Mouse (Mus musculus) midbrain, embryonic 13.5 days (tissue): Measurements from ENCODE around the gene Lrrc4. TPM values are rescaled to one million over a fixed set of nuclear protein-coding genes. Genes with fewer than 3 reads are reported as not detected.

Source experiments
- ATAC-seq: fragments of 200-750 bp; cut with Nextera tagmentation; 2 replicates; pipeline ENCODE4 v1.8.0; 2017; ENCODE audit warnings: mild to moderate bottlenecking, moderate TSS enrichment, moderate library complexity
- H3K27ac ChIP-seq: fragments of 300-500 bp; sonication (generic); 2 replicates; pipeline ENCODE4 v1.5.1; 2015; ENCODE audit warnings: inconsistent platforms, mild to moderate bottlenecking, moderate library complexity
- H3K27me3 ChIP-seq: fragments of 300-500 bp; sonication (generic); 2 replicates; pipeline ENCODE4 v1.6.1; 2015; ENCODE audit warnings: mild to moderate bottlenecking, inconsistent platforms
- H3K36me3 ChIP-seq: fragments of 300-500 bp; sonication (generic); 2 replicates; pipeline ENCODE4 v1.6.1; 2015; ENCODE audit warnings: mild to moderate bottlenecking, inconsistent platforms
- H3K4me1 ChIP-seq: fragments of 300-500 bp; sonication (generic); replicated peaks from 2 replicates; pipeline ENCODE4 v1.6.1; 2015; ENCODE audit warnings: inconsistent platforms
- H3K4me2 ChIP-seq: fragments of 300-500 bp; sonication (generic); replicated peaks from 2 replicates; pipeline ENCODE4 v1.6.1; 2015; ENCODE audit warnings: moderate library complexity, mild to moderate bottlenecking, inconsistent platforms
- H3K4me3 ChIP-seq: fragments of 300-500 bp; sonication (generic); replicated peaks from 2 replicates; pipeline ENCODE4 v1.5.1; 2015; ENCODE audit warnings: mild to moderate bottlenecking, inconsistent platforms
- H3K9ac ChIP-seq: fragments of 300-500 bp; sonication (generic); replicated peaks from 2 replicates; pipeline ENCODE4 v1.6.1; 2015; ENCODE audit warnings: mild to moderate bottlenecking, inconsistent platforms
- H3K9me3 ChIP-seq: fragments of 300-500 bp; sonication (generic); 2 replicates; pipeline ENCODE4 v1.6.1; 2016; ENCODE audit warnings: mild to moderate bottlenecking, inconsistent platforms
- WGBS: fragments of 180-500 bp; shearing (Covaris S2); methylation state at CpG from one replicate; pipeline ENCODE4 v1.1.7; 2015; 5-methylcytosine and 5-hydroxymethylcytosine counted together
- polyA plus RNA-seq: library from polyadenylated mRNA; unstranded; fragments of >200 nt; fragmentation: Nextera tagmentation; extraction: Ambion mirVana; gene quantifications from 2 replicates; pipeline ENCODE4 v1.2.1, GENCODE M21; 2015

Lrrc4 gene
- polyA plus RNA-seq, 1 experiment from 2014 or later: 5.3 TPM

DNA sequence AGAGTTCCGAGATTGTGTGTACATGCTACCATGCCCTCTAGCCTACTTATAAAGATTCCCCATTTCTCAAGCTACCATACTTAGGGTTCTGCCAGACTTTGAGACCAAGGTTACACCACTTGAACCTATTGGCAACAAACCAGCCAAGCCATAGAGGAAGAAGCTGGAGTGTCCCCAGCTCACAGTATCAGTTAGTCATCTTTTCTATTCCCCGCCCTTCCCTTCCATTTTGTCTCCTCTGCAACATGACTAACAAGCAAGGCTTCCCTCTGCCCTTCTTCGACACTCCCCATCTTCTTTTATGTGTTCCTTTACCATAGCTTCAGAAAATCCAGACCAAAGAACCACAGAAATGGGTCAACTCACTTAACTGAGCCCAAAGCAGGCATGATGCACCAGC is 34.7 kb upstream of the Lrrc4 start:
- 98% methylated on average over 3 of the region's 3 CpGs for WGBS
- no peak overlapping the region for H3K27ac ChIP-seq
- H3K36me3 ChIP-seq: no peaks in the 10 kb centered on the region
- no peak overlapping the region for H3K4me3 ChIP-seq
- H3K9me3 ChIP-seq: no peaks in the 10 kb centered on the region
- H3K4me2 ChIP-seq: no peak overlapping the region
- no peak overlapping the region for H3K9ac ChIP-seq
- ATAC-seq: no peak
- no peaks in the 10 kb centered on the region for H3K27me3 ChIP-seq
- peaks cover 25% of the 10 kb centered on the region for H3K4me1 ChIP-seq

DNA sequence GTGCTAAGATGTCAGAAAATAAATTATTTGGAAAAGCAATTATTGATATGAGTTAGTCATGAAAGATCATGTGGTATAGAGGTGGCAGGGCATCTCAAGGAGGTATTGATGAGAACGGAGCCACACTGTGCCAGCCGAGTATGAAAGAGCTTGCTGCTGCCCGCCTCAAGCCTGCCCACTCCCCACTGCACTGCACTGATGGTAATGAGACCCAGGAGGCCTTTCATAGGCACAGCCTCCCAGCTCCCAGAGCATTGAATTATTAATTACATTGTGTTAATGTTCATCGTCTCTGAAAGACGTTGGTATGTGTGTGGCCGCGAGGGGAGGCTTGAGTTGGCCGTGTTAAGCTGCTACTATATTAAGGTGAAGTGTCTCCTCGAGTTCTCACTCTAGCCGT is 33.6 kb upstream of the Lrrc4 start:
- H3K9me3 ChIP-seq: no peaks in the 10 kb centered on the region
- peaks cover 29% of the 10 kb centered on the region for H3K4me1 ChIP-seq
- H3K9ac ChIP-seq: no peak overlapping the region; the same call in 1 of the 2 replicates
- 42% methylated on average over 10 of the region's 10 CpGs for WGBS
- H3K4me2 ChIP-seq: no peak overlapping the region
- peak; percentile 85 for ATAC-seq
- no peak overlapping the region for H3K4me3 ChIP-seq
- H3K36me3 ChIP-seq: no peaks in the 10 kb centered on the region
- no peaks in the 10 kb centered on the region for H3K27me3 ChIP-seq
- H3K27ac ChIP-seq: peak overlapping the region; percentile 40

DNA sequence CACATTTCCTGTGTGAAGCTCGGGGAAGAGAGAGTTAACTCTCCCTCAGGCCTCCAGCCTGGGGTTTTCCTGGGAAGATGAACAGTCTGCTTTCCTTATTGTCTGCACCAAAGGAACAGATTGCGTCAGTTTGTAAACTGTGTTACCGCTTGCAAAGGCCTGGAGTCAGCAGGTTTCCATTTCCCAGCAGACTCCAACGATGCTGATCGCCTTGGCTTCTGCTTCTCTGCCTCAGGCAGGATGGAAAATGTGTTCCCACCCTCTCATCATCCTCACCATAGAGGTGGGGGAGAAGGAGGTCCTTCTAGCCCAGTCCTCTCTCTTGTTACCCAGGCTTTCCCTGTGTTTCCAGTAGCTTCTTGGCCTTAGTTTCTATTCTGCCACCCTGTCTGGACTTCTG is 33.1 kb upstream of the Lrrc4 start:
- H3K4me1 ChIP-seq: peaks cover 30% of the 10 kb centered on the region
- no peak overlapping the region for H3K4me3 ChIP-seq
- peak; percentile 52 for ATAC-seq
- no peaks in the 10 kb centered on the region for H3K36me3 ChIP-seq
- H3K27me3 ChIP-seq: no peaks in the 10 kb centered on the region
- H3K4me2 ChIP-seq: no peak overlapping the region
- H3K9me3 ChIP-seq: no peaks in the 10 kb centered on the region
- 30% methylated on average over 5 of the region's 5 CpGs for WGBS
- H3K27ac ChIP-seq: peak overlapping the region; percentile 40
- H3K9ac ChIP-seq: no peak overlapping the region

DNA sequence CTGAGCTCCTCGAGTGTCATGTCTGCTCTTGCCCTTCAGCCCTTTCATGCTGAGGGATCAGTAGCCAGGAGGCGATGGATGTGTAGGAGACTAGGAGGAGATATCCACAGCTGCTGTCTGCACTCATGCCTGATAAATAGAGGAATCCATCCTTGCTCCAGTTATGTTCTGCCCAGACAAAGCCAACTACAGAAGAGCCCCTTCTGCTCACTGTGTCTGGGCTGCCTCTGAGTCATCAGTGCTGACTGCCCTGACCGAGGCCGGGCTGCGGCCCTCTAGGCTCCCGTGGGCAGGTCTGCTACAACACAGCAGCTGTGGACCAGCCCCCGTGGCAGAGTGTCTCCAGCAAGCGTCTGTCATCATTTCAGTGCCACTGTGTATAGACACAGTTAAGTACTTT is 30.8 kb upstream of the Lrrc4 start:
- Histone ChIP-seq H3K4me2 (no peak overlapping the region), H3K4me1 (peaks cover 30% of the 10 kb centered on the region), H3K4me3 (no peak overlapping the region), H3K9ac (no peak overlapping the region), H3K9me3 (no peaks in the 10 kb centered on the region), H3K27ac (no peak overlapping the region), H3K36me3 (no peaks in the 10 kb centered on the region), H3K27me3 (no peaks in the 10 kb centered on the region)
- ATAC-seq: no peak
- WGBS: 69% methylated on average over 8 of the region's 8 CpGs

DNA sequence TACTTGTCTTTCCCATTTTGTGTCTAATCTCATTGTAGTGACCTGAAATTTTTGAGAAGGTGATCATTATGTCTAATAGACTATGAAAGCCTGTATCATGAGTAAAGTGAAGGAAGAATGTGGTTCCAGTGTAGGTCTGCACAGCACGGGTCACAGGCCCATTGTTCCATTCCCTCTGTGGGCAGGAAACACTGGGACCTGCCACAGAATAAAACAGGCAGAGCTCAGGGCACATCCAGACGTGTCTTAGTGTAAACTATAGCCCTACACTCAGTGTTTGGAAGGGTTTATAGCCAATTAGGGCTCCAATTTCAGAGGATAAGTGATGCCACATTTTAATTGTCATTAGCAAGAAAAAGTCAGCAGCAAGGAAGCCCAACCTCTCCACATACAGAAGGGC is 29.4 kb upstream of the Lrrc4 start:
- Histone ChIP-seq H3K4me2 (no peak overlapping the region), H3K9me3 (no peaks in the 10 kb centered on the region), H3K9ac (no peak overlapping the region), H3K27me3 (no peaks in the 10 kb centered on the region), H3K27ac (no peak overlapping the region), H3K4me1 (peaks cover 30% of the 10 kb centered on the region), H3K4me3 (no peak overlapping the region), H3K36me3 (no peaks in the 10 kb centered on the region)
- no peak for ATAC-seq
- WGBS: 51% methylated on average over 2 of the region's 2 CpGs

DNA sequence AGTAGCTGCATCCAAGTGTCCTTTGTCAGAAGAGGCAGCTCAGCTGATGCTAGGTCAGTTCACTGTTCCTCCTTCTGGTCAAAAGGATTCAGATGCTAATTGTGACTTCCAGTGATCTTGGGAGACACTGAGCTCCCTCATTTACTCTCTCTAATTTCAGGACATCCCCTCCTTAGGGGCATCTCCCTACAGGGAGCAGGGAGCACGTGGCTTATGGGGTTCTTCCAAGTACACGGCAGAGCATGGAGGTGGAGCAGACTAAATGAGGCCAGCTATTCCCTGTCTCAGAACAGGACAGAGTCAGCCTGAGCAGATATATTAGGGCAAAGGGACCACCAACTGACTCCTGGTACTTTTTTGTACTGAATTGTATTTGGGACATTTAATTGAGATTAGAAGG is 28.9 kb upstream of the Lrrc4 start:
- Histone ChIP-seq H3K9ac (no peak overlapping the region), H3K27ac (no peak overlapping the region), H3K4me2 (no peak overlapping the region), H3K9me3 (no peaks in the 10 kb centered on the region), H3K27me3 (no peaks in the 10 kb centered on the region), H3K4me3 (no peak overlapping the region), H3K4me1 (peaks cover 29% of the 10 kb centered on the region), H3K36me3 (no peaks in the 10 kb centered on the region)
- no peak for ATAC-seq
- WGBS: 23% methylated on average over 2 of the region's 2 CpGs

DNA sequence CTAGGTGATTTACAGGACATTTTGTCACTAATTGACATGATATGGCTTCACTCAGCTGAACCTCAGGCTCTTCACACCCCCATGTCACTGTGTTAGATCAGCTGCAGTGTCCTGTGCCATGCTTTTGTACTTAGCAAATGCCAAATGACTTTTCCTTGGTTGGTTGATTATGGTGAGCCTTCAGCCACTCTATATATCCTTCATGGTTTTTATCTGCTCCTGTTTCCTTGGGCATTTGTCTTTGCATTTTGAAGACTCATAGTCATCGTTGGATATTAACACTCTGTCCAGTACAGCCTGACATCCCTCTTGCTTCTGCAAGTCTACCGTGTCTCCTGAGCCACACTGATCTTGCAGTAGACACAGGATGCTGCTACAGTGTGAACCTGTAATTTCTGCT is 27.5 kb upstream of the Lrrc4 start:
- Histone ChIP-seq H3K9me3 (no peaks in the 10 kb centered on the region), H3K9ac (no peak overlapping the region), H3K27me3 (no peaks in the 10 kb centered on the region), H3K27ac (no peak overlapping the region), H3K4me1 (peaks cover 29% of the 10 kb centered on the region), H3K4me2 (no peak overlapping the region), H3K4me3 (no peak overlapping the region), H3K36me3 (no peaks in the 10 kb centered on the region)
- ATAC-seq: no peak
- WGBS: 90% methylated on average over 2 of the region's 2 CpGs

DNA sequence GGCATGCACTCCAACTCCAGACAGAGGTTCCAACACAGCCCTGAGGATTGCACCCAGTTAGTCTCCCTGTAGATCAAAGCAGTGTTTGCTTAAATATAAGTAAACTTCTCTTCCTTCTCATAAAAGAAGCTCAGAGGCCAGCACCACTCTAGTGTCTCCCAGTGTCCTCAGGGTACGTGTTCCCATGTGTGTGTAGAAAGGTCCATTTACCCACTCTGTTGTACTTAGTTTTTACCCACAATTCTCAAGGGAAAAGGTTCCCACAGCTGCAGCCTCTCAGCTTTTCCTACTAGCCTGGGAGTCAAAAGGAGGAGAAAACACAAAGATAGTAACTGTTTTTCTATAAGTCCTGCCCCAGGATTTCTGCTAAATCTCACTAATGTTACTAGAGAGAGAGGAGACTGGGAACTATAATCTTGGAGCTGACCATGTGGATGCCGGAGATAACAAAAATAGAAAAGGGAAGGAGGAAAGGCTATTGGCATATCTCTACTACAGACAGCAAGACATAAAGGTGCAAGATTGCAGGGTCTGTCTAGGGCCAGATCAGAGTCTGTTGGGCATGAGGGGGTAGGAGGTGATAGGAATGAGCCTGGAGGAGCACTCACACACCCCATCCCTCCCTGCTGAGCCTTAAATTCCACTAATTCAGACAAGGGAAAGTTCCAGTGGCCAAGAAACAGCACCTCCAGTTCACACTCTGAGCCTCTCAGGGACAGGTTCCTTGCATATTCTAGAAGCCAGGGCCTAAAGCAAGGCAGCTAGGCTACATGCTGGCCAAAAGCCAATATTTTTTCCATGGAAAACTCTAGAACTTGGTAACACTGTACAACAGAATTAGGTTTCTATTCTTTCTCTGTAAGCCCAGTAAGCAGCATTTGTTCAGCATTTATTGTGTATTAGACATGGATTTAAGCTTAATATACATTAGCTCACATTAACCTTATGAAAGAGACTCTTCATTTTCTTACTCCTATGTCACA is 25.9 kb upstream of the Lrrc4 start:
- Histone ChIP-seq H3K9me3 (no peaks in the 10 kb centered on the region), H3K9ac (no peak overlapping the region), H3K36me3 (no peaks in the 10 kb centered on the region), H3K4me3 (no peak overlapping the region), H3K27me3 (no peaks in the 10 kb centered on the region), H3K4me1 (peaks cover 41% of the 10 kb centered on the region), H3K27ac (no peak overlapping the region), H3K4me2 (no peak overlapping the region)
- 69% methylated on average over 2 of the region's 2 CpGs for WGBS
- ATAC-seq: no peak

DNA sequence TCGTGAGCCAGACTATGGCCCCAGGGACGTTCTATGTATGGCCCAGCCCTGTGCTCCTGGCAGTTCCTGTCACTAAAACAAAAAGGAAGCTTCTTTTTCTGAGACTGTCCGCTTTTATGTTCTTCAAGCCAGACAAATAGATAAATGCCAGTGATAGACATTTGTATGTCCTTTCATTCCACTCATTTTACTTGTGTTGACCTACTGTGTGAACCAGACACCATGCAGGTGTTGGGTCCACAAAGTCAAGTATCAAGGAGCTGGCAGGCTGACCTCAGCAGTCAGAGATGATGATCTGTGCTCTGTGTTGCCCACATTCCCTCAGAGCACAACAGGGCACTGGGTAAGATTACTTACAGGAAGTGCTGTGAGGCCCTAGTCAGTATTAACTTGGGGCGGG is 25.2 kb upstream of the Lrrc4 start:
- no peaks in the 10 kb centered on the region for H3K9me3 ChIP-seq
- H3K4me1 ChIP-seq: peaks cover 42% of the 10 kb centered on the region
- no peak for ATAC-seq
- no peak overlapping the region for H3K27ac ChIP-seq
- H3K27me3 ChIP-seq: no peaks in the 10 kb centered on the region
- H3K4me2 ChIP-seq: no peak overlapping the region
- 89% methylated on average over 4 of the region's 4 CpGs for WGBS
- H3K36me3 ChIP-seq: no peaks in the 10 kb centered on the region
- H3K9ac ChIP-seq: no peak overlapping the region
- no peak overlapping the region for H3K4me3 ChIP-seq

DNA sequence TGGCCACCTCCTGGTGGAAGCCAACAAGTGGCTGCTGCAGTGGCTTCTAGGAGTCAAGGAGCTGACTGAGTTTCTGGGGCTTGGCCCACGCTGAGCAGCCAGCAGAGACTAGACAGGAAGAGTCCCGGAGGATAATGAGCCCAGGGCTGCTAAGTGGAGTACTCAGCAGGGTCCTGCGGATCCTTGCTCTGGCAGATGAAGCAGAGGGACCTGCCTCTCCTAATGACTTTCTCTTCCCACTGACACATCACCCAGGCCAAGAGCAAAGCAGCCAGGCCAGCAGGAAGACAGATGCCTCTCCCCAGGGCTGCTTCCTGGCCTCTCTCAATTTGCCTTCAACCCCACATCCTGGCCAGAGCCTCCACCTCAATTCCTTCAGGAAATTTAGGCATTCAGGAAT is 23.9 kb upstream of the Lrrc4 start:
- Histone ChIP-seq H3K36me3 (no peaks in the 10 kb centered on the region), H3K9ac (no peak overlapping the region), H3K9me3 (no peaks in the 10 kb centered on the region), H3K4me3 (no peak overlapping the region), H3K4me2 (no peak overlapping the region), H3K27ac (no peak overlapping the region), H3K27me3 (no peaks in the 10 kb centered on the region), H3K4me1 (peaks cover 42% of the 10 kb centered on the region)
- no peak; the same call in 1 of the 2 replicates for ATAC-seq
- WGBS: 24% methylated on average over 3 of the region's 3 CpGs

DNA sequence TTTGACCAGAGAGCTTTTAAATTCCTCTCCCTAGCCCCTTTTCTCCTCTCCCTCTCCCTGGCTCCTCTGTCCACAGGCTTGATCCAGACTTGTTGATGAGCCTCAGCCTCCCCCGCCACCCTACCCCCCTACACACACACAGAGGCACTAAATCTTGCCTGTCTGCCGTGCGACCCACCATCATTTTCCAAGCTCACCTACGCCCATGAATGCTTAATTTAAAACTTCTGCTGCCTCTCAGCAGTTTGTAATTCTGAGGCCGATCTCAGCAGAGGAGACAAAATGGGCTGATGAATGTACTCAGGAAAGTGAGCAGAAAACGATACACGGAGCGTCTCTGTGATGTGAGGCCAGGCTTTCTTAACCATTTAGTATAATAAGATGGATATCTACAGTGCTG is 23.1 kb upstream of the Lrrc4 start:
- H3K27ac ChIP-seq: no peak overlapping the region
- 53% methylated on average over 8 of the region's 8 CpGs for WGBS
- no peak for ATAC-seq
- no peak overlapping the region for H3K9ac ChIP-seq
- no peaks in the 10 kb centered on the region for H3K36me3 ChIP-seq
- H3K4me2 ChIP-seq: no peak overlapping the region
- no peak overlapping the region for H3K4me3 ChIP-seq
- no peaks in the 10 kb centered on the region for H3K9me3 ChIP-seq
- no peaks in the 10 kb centered on the region for H3K27me3 ChIP-seq
- peaks cover 37% of the 10 kb centered on the region for H3K4me1 ChIP-seq

DNA sequence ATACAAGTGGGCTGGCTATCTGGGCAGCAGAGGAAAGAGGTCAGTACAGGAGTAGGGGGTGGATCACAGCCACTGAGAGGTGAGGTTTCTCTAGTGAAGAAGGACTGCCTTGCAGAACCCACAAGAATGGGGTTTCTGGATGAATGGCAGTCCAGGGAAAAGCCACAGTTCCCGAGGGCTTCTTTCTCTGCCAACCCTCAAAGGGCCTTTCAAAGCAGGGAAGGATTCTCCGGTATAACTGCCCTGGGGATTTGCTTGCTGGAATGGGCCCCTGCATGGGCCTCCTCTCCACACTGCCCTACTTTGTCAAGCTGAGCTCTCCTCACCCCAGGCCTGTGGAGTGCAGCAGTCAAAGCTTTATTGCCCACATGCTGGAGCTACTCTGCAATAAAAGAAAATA is 22.1 kb upstream of the Lrrc4 start:
- H3K9ac ChIP-seq: no peak overlapping the region
- H3K27ac ChIP-seq: peak overlapping the region; percentile 35
- no peaks in the 10 kb centered on the region for H3K27me3 ChIP-seq
- H3K4me3 ChIP-seq: no peak overlapping the region
- no peak for ATAC-seq
- H3K4me1 ChIP-seq: peaks cover 47% of the 10 kb centered on the region
- 9% methylated on average over 2 of the region's 2 CpGs for WGBS
- H3K36me3 ChIP-seq: no peaks in the 10 kb centered on the region
- H3K4me2 ChIP-seq: no peak overlapping the region
- no peaks in the 10 kb centered on the region for H3K9me3 ChIP-seq

DNA sequence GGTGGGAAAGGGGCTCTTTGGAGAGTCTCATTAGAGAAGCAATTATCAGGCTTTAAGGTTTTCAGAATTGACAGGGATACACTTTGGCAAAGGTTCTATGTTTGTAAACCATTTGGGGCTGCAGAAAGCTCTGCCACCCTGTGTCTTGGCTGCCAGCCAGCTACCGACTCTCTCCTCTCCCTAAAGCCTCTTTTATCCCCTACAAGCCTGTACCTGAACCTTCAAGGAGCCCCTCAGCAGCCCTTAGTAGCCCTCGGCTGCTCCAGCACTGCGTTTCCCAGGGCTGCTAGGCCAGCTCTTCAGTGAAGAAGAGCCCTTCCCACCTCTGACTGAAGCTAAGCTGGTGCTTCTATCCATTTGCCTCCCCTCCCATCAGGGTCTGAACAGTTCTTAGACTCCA is 21.6 kb upstream of the Lrrc4 start:
- H3K4me2 ChIP-seq: no peak overlapping the region
- H3K9ac ChIP-seq: 0 out of 2 replicates have a peak overlapping the region, but pooled peaks have one; percentile 2
- no peaks in the 10 kb centered on the region for H3K9me3 ChIP-seq
- peak overlapping the region; percentile 35 for H3K27ac ChIP-seq
- H3K36me3 ChIP-seq: no peaks in the 10 kb centered on the region
- H3K4me1 ChIP-seq: peaks cover 51% of the 10 kb centered on the region
- H3K27me3 ChIP-seq: no peaks in the 10 kb centered on the region
- 22% methylated on average over 3 of the region's 3 CpGs for WGBS
- no peak for ATAC-seq
- H3K4me3 ChIP-seq: no peak overlapping the region
